Mouse (Mus musculus) hindbrain, embryonic 14.5 days (tissue): ENCODE results near the gene Smc3. TPM values are rescaled to one million over a fixed set of nuclear protein-coding genes. Genes with fewer than 3 reads are reported as not detected.
"Not testable (repeated sequence)": the region's sequence is repeated elsewhere in the genome, so short reads cannot be mapped to it uniquely, and the experiment has no call there.

ENCODE experiments used
- ATAC-seq: fragments of 200-750 bp; cut with Nextera tagmentation; 2 replicates; pipeline ENCODE4 v1.8.0; 2017; ENCODE audit warnings: moderate number of reproducible peaks, mild to moderate bottlenecking, moderate TSS enrichment, moderate library complexity; ENCODE audit not compliant: low FRiP score
- DNase-seq: peaks from one replicate; pipeline ENCODE4 v3.0.0-alpha.2; 2015; ENCODE audit warnings: low spot score
- H3K27ac ChIP-seq: fragments of 300-500 bp; sonication (generic); 2 replicates; pipeline ENCODE4 v1.5.1; 2014; ENCODE audit warnings: mild to moderate bottlenecking, moderate library complexity
- H3K27me3 ChIP-seq: fragments of 300-500 bp; sonication (generic); 2 replicates; pipeline ENCODE4 v1.6.1; 2014; ENCODE audit warnings: mild to moderate bottlenecking, low read length, mixed read lengths; ENCODE audit not compliant: control insufficient read depth, insufficient read depth
- H3K36me3 ChIP-seq: fragments of 300-500 bp; sonication (generic); replicated peaks from 2 replicates; pipeline ENCODE4 v1.6.1; 2014; ENCODE audit not compliant: control insufficient read depth, insufficient read depth
- H3K4me1 ChIP-seq: fragments of 300-500 bp; sonication (generic); replicated peaks from 2 replicates; pipeline ENCODE4 v1.6.1; 2014; ENCODE audit warnings: antibody characterized with exemption, low read length, mixed read lengths; ENCODE audit not compliant: control insufficient read depth, insufficient read depth
- H3K4me2 ChIP-seq: fragments of 300-500 bp; sonication (generic); replicated peaks from 2 replicates; pipeline ENCODE4 v1.6.1; 2014; ENCODE audit warnings: mild to moderate bottlenecking, moderate library complexity
- H3K4me3 ChIP-seq: fragments of 300-500 bp; sonication (generic); replicated peaks from 2 replicates; pipeline ENCODE4 v1.5.1; 2014; ENCODE audit warnings: mild to moderate bottlenecking, low read length
- H3K9ac ChIP-seq: fragments of 300-500 bp; sonication (generic); 2 replicates; pipeline ENCODE4 v1.6.1; 2014
- H3K9me3 ChIP-seq: fragments of 300-500 bp; sonication (generic); 2 replicates; pipeline ENCODE4 v1.6.1; 2016; ENCODE audit warnings: low read length; ENCODE audit not compliant: control insufficient read depth
- WGBS: fragments of 180-500 bp; shearing (Covaris S2); extraction: QIAGEN DNeasy Blood & Tissue Kit; methylation state at CpG from one replicate; pipeline ENCODE4 v1.1.7; 2014; 5-methylcytosine and 5-hydroxymethylcytosine counted together
- polyA plus RNA-seq: library from polyadenylated mRNA; unstranded; fragments of >200 nt; fragmentation: Nextera tagmentation; extraction: Ambion mirVana; gene quantifications from 2 replicates; pipeline ENCODE4 v1.2.1, GENCODE M21; 2014

Gene Smc3
- polyA plus RNA-seq, 1 experiment from 2014 or later = 53.1 TPM

DNA sequence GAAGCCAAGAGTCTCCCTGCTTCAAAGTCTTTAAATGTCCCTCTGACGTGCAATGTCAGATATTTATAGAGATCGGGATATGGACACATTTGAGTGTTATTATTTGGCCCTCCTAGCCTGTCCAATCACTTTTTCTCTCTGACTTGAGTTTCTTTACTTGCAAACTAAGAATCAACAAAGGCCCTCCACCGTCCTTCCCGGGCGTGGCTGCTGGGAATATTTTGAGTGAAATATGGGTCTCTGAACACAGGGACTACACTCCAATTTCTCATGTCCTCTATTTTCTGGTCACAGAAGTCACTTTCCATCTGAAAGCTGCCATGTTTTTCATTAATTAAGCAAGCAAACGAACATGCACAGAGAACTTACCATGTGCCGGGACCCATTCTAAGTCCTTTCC lies 25.7 kb upstream of the Smc3 start:
- H3K27ac ChIP-seq = no peak overlapping the region
- no peak for ATAC-seq
- H3K36me3 ChIP-seq = no peaks in the 10 kb centered on the region
- H3K9ac ChIP-seq = no peak overlapping the region
- H3K4me3 ChIP-seq = no peak overlapping the region
- no peaks in the 10 kb centered on the region for H3K9me3 ChIP-seq
- no peaks in the 10 kb centered on the region for H3K27me3 ChIP-seq
- H3K4me2 ChIP-seq = no peak overlapping the region
- no peaks in the 10 kb centered on the region for H3K4me1 ChIP-seq
- 94% methylated on average over 7 of the region's 7 CpGs for WGBS
- DNase-seq = no peak

- 77% methylated on average over 4 of the region's 4 CpGs for WGBS
- Histone ChIP-seq H3K36me3 (no peaks in the 10 kb centered on the region), H3K4me1 (no peaks in the 10 kb centered on the region), H3K27ac (no peak overlapping the region), H3K4me2 (no peak overlapping the region), H3K4me3 (no peak overlapping the region), H3K27me3 (no peaks in the 10 kb centered on the region), H3K9ac (no peak overlapping the region), H3K9me3 (no peaks in the 10 kb centered on the region)
- DNase-seq = no peak
- ATAC-seq = no peak
These were observed 24.7 kb upstream of the Smc3 start for GRCm38 (mm10) chr19:53575296-53576010.

GRCm38 (mm10) chr19:53576061-53576460 lies 24.1 kb upstream of the Smc3 start:
- WGBS = 90% methylated on average over 7 of the region's 7 CpGs
- Histone ChIP-seq H3K27ac (no peak overlapping the region), H3K36me3 (no peaks in the 10 kb centered on the region), H3K4me1 (no peaks in the 10 kb centered on the region), H3K9ac (no peak overlapping the region), H3K9me3 (no peaks in the 10 kb centered on the region), H3K27me3 (no peaks in the 10 kb centered on the region), H3K4me2 (no peak overlapping the region), H3K4me3 (no peak overlapping the region)
- no peak for ATAC-seq
- no peak for DNase-seq

DNA sequence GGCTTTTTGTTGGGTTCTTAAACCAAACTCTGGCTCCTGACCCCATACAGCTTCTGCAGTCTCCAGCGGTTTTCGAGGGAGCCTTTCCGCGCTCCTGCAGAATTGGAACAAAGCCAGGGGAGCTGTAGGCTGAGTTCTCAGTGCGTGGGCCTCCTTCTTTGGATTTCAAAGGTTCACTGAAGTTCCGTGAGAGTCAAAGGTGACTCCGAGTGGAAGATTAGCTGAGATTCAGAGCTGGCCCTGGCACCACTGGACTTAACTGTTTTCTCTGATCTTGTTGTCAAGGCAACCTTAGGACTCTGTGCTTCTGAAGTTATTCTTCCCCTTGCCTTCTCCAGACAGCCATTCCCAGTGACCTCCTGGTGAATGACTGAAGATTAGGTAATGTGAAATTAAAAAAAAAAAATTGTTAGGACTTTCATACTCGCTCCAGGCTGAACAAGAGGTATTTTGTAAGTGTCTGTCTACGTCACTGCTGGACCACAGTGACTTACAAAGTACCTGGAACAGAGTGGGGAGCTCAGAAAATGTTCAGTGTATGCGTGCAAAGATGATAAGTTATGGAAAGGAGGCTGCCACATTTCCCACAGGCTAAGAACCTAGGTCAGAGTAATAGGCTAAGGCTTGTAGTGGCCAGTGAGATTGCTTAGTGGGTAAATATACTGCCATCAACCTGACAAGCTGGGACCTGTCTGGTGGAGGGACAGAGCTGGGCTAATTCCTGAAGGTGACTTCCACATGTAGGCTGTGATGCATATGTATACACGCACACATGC lies 23.0 kb upstream of the Smc3 start:
- Histone ChIP-seq H3K36me3 (no peaks in the 10 kb centered on the region), H3K9ac (no peak overlapping the region), H3K27ac (no peak overlapping the region), H3K27me3 (no peaks in the 10 kb centered on the region), H3K4me1 (no peaks in the 10 kb centered on the region), H3K4me3 (no peak overlapping the region), H3K9me3 (no peaks in the 10 kb centered on the region), H3K4me2 (no peak overlapping the region)
- no peak for ATAC-seq
- no peak for DNase-seq
- WGBS = 61% methylated on average over 11 of the region's 11 CpGs

DNA sequence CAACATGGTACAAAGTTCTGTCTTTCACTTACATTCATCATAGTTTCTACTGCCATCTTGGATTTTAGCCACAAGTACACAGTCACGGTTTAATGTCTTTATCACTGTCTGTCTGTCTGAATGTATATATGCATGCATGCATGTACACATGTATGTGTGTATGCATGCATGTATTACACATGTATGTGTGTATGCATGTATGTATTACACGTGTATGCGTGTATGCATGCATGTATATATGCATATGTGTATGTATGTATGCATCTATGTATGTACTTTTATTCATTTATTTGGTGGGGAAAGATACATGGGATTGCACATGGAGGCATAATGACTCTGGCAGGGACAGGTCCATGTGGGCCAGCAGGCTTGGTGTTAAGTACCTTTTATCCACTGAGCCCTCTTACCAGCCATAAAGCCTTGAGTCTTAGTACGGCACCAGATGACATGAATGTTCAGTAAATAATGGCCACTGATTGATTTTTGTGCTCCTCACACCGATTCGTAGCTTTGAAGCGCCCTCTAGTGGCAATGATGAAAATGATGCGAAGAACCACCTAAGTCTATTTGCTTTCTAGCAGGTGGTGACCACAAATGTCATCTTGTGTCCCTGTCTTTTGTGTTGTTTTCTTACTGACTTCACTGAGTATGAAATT lies 21.5 kb upstream of the Smc3 start:
- ATAC-seq (peak; percentile 60; the same call in 1 of the 2 replicates), DNase-seq (peak; percentile 94)
- H3K9ac ChIP-seq = 0 out of 2 replicates have a peak overlapping the region, but pooled peaks have one; percentile 22
- H3K4me3 ChIP-seq = no peak overlapping the region
- 0 out of 2 replicates have a peak overlapping the region, but pooled peaks have one; percentile 22 for H3K4me2 ChIP-seq
- H3K27ac ChIP-seq = no peak overlapping the region
- 15% methylated on average over 8 of the region's 8 CpGs for WGBS
- H3K4me1 ChIP-seq = no peaks in the 10 kb centered on the region
- no peaks in the 10 kb centered on the region for H3K9me3 ChIP-seq
- H3K27me3 ChIP-seq = no peaks in the 10 kb centered on the region
- H3K36me3 ChIP-seq = no peaks in the 10 kb centered on the region

- 92% methylated on average over 8 of the region's 8 CpGs for WGBS
These were observed 19.9 kb upstream of the Smc3 start for GRCm38 (mm10) chr19:53580271-53580670.

DNA sequence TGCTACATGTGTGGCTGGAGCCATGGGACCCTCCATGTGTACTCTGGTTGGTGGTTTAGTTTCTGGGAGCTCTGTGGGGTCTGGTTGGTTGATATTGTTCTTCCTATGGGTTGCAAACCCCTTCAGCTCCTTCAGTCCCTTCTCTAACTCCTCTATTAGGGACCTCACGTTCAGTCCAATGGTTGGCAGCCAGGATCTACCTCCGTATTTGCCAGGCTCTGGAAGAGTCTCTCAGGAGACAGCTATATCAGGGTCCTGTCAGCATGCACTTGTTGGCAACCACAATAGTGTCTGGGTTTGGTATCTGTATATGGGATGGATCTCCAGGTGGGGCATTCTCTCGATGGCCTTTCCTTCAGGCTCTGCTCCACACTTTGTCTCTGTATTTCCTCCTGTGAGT lies 12.5 kb upstream of the Smc3 start:
- not testable (repeated sequence) for H3K9ac ChIP-seq, H3K4me1 ChIP-seq, H3K4me2 ChIP-seq, ATAC-seq, H3K27ac ChIP-seq, H3K27me3 ChIP-seq, H3K4me3 ChIP-seq, DNase-seq, H3K36me3 ChIP-seq
- WGBS = 85% methylated on average over 3 of the region's 3 CpGs
- peaks cover 18% of the 10 kb centered on the region for H3K9me3 ChIP-seq

More at GRCm38 (mm10) chr19:53580271-53580670, 19.9 kb upstream of the Smc3 start:
- H3K36me3 ChIP-seq, ATAC-seq, H3K27me3 ChIP-seq, H3K4me2 ChIP-seq, H3K27ac ChIP-seq, H3K4me1 ChIP-seq, H3K4me3 ChIP-seq, H3K9ac ChIP-seq, DNase-seq: not testable (repeated sequence)
- peaks cover 10% of the 10 kb centered on the region for H3K9me3 ChIP-seq

DNA sequence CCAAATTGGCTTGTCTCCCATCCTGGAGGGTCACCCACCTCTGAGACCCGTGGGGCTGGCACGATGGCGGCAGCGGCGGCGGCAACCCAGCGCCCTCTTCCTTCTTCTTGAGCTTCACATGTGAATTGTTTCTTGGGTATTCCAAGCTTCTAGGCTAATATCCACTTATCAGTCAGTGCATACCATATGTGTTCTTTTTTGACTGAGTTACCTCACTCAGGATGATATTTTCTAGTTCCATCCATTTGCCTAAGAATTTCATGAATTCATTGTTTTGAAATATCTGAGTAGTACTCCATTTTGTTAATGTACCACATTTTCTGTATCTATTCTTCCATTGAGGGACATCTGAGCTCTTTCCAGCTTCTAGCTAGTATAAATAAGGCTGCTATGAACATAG lies 11.2 kb upstream of the Smc3 start, which contains the start of gene Nutf2-ps1:
Nutf2-ps1 (minus strand) TSS at position 101 of the 400 bp plus-strand sequence.
- H3K27ac ChIP-seq, H3K4me2 ChIP-seq, H3K4me1 ChIP-seq, DNase-seq, ATAC-seq, H3K27me3 ChIP-seq, H3K4me3 ChIP-seq, H3K9ac ChIP-seq, H3K36me3 ChIP-seq: not testable (repeated sequence)
- H3K9me3 ChIP-seq = peaks cover 18% of the 10 kb centered on the region
- 99% methylated on average over 7 of the region's 7 CpGs for WGBS
